Comparison of ENCODE assay signal across 21 mouse cellular contexts in the genomic region with DNA sequence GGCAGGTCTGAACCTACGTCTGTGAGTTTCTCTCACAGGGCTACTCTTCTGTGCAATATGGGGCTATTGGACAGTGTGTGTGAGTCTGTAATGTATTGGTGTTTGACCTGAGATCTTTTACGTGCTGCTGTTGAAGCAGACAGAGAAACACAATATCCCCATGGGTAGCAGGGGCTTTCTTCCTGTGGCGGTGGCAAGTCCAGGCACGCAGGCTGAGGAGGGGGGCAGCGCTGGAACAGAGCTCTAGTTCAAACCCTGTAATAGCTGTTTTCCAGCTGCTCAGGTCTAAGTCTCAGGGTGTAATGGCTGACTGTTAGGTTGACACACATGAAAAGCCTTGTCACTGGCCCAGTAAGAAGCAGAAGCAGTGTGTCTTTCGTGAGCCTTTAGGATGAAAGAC.
"Had no signal": no experiment of that assay in that cellular context is flagged by ENCODE, and none has a peak within 500 bp of the region (broad histone marks: within the 10 kb centered on the region; RNA-seq: fewer than 3 reads in every experiment).

No protein-coding gene starts in this region.

- H3K27ac ChIP-seq: kidney, embryonic 15.5 days; limb, embryonic 13.5 days; liver, embryonic 12.5 days; liver, embryonic 15.5 days; lung, embryonic 15.5 days; midbrain, embryonic 12.5 days; midbrain, embryonic 15.5 days; neural tube, embryonic 13.5 days; stomach, embryonic 15.5 days had no signal

- H3K9ac ChIP-seq: kidney, embryonic 15.5 days; limb, embryonic 13.5 days; liver, embryonic 12.5 days; liver, embryonic 15.5 days; lung, embryonic 15.5 days; midbrain, embryonic 12.5 days; midbrain, embryonic 15.5 days; neural tube, embryonic 13.5 days; stomach, embryonic 15.5 days had no signal

- H3K9me3 ChIP-seq: kidney, embryonic 15.5 days; limb, embryonic 13.5 days; liver, embryonic 12.5 days; liver, embryonic 15.5 days; lung, embryonic 15.5 days; midbrain, embryonic 12.5 days; midbrain, embryonic 15.5 days; neural tube, embryonic 13.5 days; stomach, embryonic 15.5 days had no signal

- DNase-seq: kidney, adult 2 months; kidney, postnatal 10 days; kidney, postnatal 36 days; liver; lung, adult 18-20 months; lung, postnatal 14 days; lung, postnatal 4 days; retina, postnatal 1 day; right cerebral cortex, postnatal 25 days; spleen, adult 18-20 months; thymus, postnatal 36 days had no signal

- H3K27me3 ChIP-seq: kidney, embryonic 15.5 days; limb, embryonic 13.5 days; liver, embryonic 12.5 days; liver, embryonic 15.5 days; lung, embryonic 15.5 days; midbrain, embryonic 12.5 days; midbrain, embryonic 15.5 days; neural tube, embryonic 13.5 days; stomach, embryonic 15.5 days had no signal

- H3K4me1 ChIP-seq: liver, embryonic 12.5 days; liver, embryonic 15.5 days; midbrain, embryonic 15.5 days; stomach, embryonic 15.5 days had no signal

- ATAC-seq: liver, embryonic 12.5 days; midbrain, embryonic 15.5 days had no signal

- H3K36me3 ChIP-seq: kidney, embryonic 15.5 days; limb, embryonic 13.5 days; liver, embryonic 12.5 days; liver, embryonic 15.5 days; lung, embryonic 15.5 days; midbrain, embryonic 12.5 days; midbrain, embryonic 15.5 days; neural tube, embryonic 13.5 days; stomach, embryonic 15.5 days had no signal

- H3K4me3 ChIP-seq: kidney, embryonic 15.5 days; limb, embryonic 13.5 days; liver, embryonic 12.5 days; liver, embryonic 15.5 days; lung, embryonic 15.5 days; midbrain, embryonic 12.5 days; midbrain, embryonic 15.5 days; myocyte; neural tube, embryonic 13.5 days; stomach, embryonic 15.5 days had no signal

- H3K4me2 ChIP-seq: kidney, embryonic 15.5 days; limb, embryonic 13.5 days; liver, embryonic 12.5 days; liver, embryonic 15.5 days; lung, embryonic 15.5 days; midbrain, embryonic 12.5 days; midbrain, embryonic 15.5 days; neural tube, embryonic 13.5 days; stomach, embryonic 15.5 days had no signal
